Mouse (Mus musculus) intestine, embryonic 14.5 days (tissue): Measurements from ENCODE around the gene Map4k2. TPM values are rescaled to one million over a fixed set of nuclear protein-coding genes. Genes with fewer than 3 reads are reported as not detected.
"Not testable (repeated sequence)": the region's sequence is repeated elsewhere in the genome, so short reads cannot be mapped to it uniquely, and the experiment has no call there.

Experiments
- ATAC-seq: fragments of 200-750 bp; cut with Nextera tagmentation; replicated peaks from 2 replicates; pipeline ENCODE4 v1.8.0; 2017; ENCODE audit warnings: low read depth, moderate number of reproducible peaks, moderate TSS enrichment, moderate library complexity; ENCODE audit not compliant: low FRiP score, low TSS enrichment
- DNase-seq: peaks from one replicate; pipeline ENCODE4 v3.0.0-alpha.2; 2018; ENCODE audit warnings: low spot score
- H3K27ac ChIP-seq: fragments of 300-500 bp; sonication (generic); 2 replicates; pipeline ENCODE4 v1.5.1; 2014; ENCODE audit warnings: low read depth, mild to moderate bottlenecking, control low read depth
- H3K27me3 ChIP-seq: fragments of 300-500 bp; sonication (generic); replicated peaks from 2 replicates; pipeline ENCODE4 v1.6.1; 2014; ENCODE audit warnings: low read length, control low read depth; ENCODE audit not compliant: control insufficient read depth, insufficient read depth
- H3K36me3 ChIP-seq: fragments of 300-500 bp; sonication (generic); 2 replicates; pipeline ENCODE4 v1.6.1; 2014; ENCODE audit warnings: low read length, control low read depth; ENCODE audit not compliant: control insufficient read depth, insufficient read depth
- H3K4me1 ChIP-seq: fragments of 300-500 bp; sonication (generic); replicated peaks from 2 replicates; pipeline ENCODE4 v1.6.1; 2014; ENCODE audit warnings: low read length, control low read depth, mixed read lengths; ENCODE audit not compliant: control insufficient read depth, insufficient read depth
- H3K4me2 ChIP-seq: fragments of 300-500 bp; sonication (generic); 2 replicates; pipeline ENCODE4 v1.6.1; 2014; ENCODE audit warnings: low read length
- H3K4me3 ChIP-seq: fragments of 300-500 bp; sonication (generic); 2 replicates; pipeline ENCODE4 v1.5.1; 2014; ENCODE audit warnings: low read depth, low read length, control low read depth, mixed read lengths
- H3K9ac ChIP-seq: fragments of 300-500 bp; sonication (generic); 2 replicates; pipeline ENCODE4 v1.6.1; 2014; ENCODE audit warnings: mild to moderate bottlenecking, low read length
- H3K9me3 ChIP-seq: fragments of 300-500 bp; sonication (generic); 2 replicates; pipeline ENCODE4 v1.6.1; 2016; ENCODE audit warnings: low read length, control low read depth; ENCODE audit not compliant: control insufficient read depth
- WGBS: fragments of 180-500 bp; shearing (Covaris S2); extraction: QIAGEN DNeasy Blood & Tissue Kit; methylation state at CpG from one replicate; pipeline ENCODE4 v1.1.7; 2014; 5-methylcytosine and 5-hydroxymethylcytosine counted together
- polyA plus RNA-seq: library from polyadenylated mRNA; unstranded; fragments of >200 nt; fragmentation: Nextera tagmentation; extraction: Ambion mirVana; gene quantifications from 2 replicates; pipeline ENCODE4 v1.2.1, GENCODE M21; 2014

Map4k2 gene
- polyA plus RNA-seq, 1 experiment from 2014 or later: 7.6 TPM

- Histone ChIP-seq H3K27me3 (no peaks in the 10 kb centered on the region), H3K4me2 (no peak overlapping the region), H3K36me3 (peaks cover 42% of the 10 kb centered on the region), H3K4me1 (peaks cover 8% of the 10 kb centered on the region), H3K27ac (no peak overlapping the region), H3K9me3 (no peaks in the 10 kb centered on the region), H3K9ac (no peak overlapping the region), H3K4me3 (no peak overlapping the region)
- DNase-seq (no peak), ATAC-seq (no peak)
- 92% methylated on average over 5 of the region's 5 CpGs for WGBS
These were observed 30.8 kb upstream of the Map4k2 start for GRCm38 (mm10) chr19:6310181-6310580.

- not testable (repeated sequence) for ATAC-seq, H3K27ac ChIP-seq, H3K4me1 ChIP-seq, H3K9me3 ChIP-seq, H3K4me2 ChIP-seq, H3K4me3 ChIP-seq, DNase-seq, H3K27me3 ChIP-seq, H3K9ac ChIP-seq
- WGBS: 87% methylated on average over 3 of the region's 3 CpGs
- peaks cover 58% of the 10 kb centered on the region for H3K36me3 ChIP-seq
These were observed 29.2 kb upstream of the Map4k2 start for GRCm38 (mm10) chr19:6311783-6312182.

GRCm38 (mm10) chr19:6313796-6314195 lies 27.1 kb upstream of the Map4k2 start:
- 90% methylated on average over 8 of the region's 8 CpGs for WGBS
- DNase-seq (no peak), ATAC-seq (no peak)
- Histone ChIP-seq H3K27me3 (no peaks in the 10 kb centered on the region), H3K27ac (no peak overlapping the region), H3K36me3 (peaks cover 77% of the 10 kb centered on the region), H3K9ac (no peak overlapping the region), H3K4me1 (no peaks in the 10 kb centered on the region), H3K4me2 (no peak overlapping the region), H3K4me3 (no peak overlapping the region), H3K9me3 (no peaks in the 10 kb centered on the region)

GRCm38 (mm10) chr19:6314513-6314912 lies 26.4 kb upstream of the Map4k2 start:
- Histone ChIP-seq H3K27me3 (no peaks in the 10 kb centered on the region), H3K36me3 (peaks cover 81% of the 10 kb centered on the region), H3K9ac (no peak overlapping the region), H3K4me1 (no peaks in the 10 kb centered on the region), H3K27ac (no peak overlapping the region), H3K4me2 (no peak overlapping the region), H3K9me3 (no peaks in the 10 kb centered on the region), H3K4me3 (no peak overlapping the region)
- DNase-seq: no peak
- 82% methylated on average over 8 of the region's 8 CpGs for WGBS
- ATAC-seq: no peak

- DNase-seq: no peak
- Histone ChIP-seq H3K4me3 (no peak overlapping the region), H3K27ac (no peak overlapping the region), H3K9ac (no peak overlapping the region), H3K27me3 (no peaks in the 10 kb centered on the region), H3K36me3 (peaks cover 79% of the 10 kb centered on the region), H3K4me1 (no peaks in the 10 kb centered on the region), H3K4me2 (no peak overlapping the region), H3K9me3 (no peaks in the 10 kb centered on the region)
- no peak for ATAC-seq
- WGBS: 77% methylated on average over 14 of the region's 14 CpGs
These were observed 25.4 kb upstream of the Map4k2 start for GRCm38 (mm10) chr19:6315573-6315972.

GRCm38 (mm10) chr19:6318145-6318544 lies 22.8 kb upstream of the Map4k2 start:
- Histone ChIP-seq H3K4me2 (no peak overlapping the region), H3K36me3 (peaks cover 75% of the 10 kb centered on the region), H3K9me3 (no peaks in the 10 kb centered on the region), H3K9ac (no peak overlapping the region), H3K27me3 (no peaks in the 10 kb centered on the region), H3K4me3 (no peak overlapping the region), H3K4me1 (no peaks in the 10 kb centered on the region), H3K27ac (no peak overlapping the region)
- DNase-seq: no peak
- 94% methylated on average over 12 of the region's 12 CpGs for WGBS
- ATAC-seq: no peak

- ATAC-seq: no peak
- H3K4me1 ChIP-seq: no peaks in the 10 kb centered on the region
- H3K27ac ChIP-seq: no peak overlapping the region
- H3K4me3 ChIP-seq: no peak overlapping the region
- no peak for DNase-seq
- no peak overlapping the region for H3K9ac ChIP-seq
- H3K4me2 ChIP-seq: no peak overlapping the region
- H3K9me3 ChIP-seq: no peaks in the 10 kb centered on the region
- peaks cover 54% of the 10 kb centered on the region for H3K36me3 ChIP-seq
- no peaks in the 10 kb centered on the region for H3K27me3 ChIP-seq
- 69% methylated on average over 8 of the region's 8 CpGs for WGBS
These were observed 19.6 kb upstream of the Map4k2 start for GRCm38 (mm10) chr19:6321358-6321757.

- Histone ChIP-seq H3K4me1 (no peaks in the 10 kb centered on the region), H3K9ac (no peak overlapping the region), H3K36me3 (peaks cover 47% of the 10 kb centered on the region), H3K9me3 (no peaks in the 10 kb centered on the region), H3K4me3 (no peak overlapping the region), H3K27me3 (no peaks in the 10 kb centered on the region), H3K27ac (no peak overlapping the region), H3K4me2 (no peak overlapping the region)
- DNase-seq (no peak), ATAC-seq (peak; percentile 56)
- WGBS: 70% methylated on average over 33 of the region's 33 CpGs
These were observed 18.9 kb upstream of the Map4k2 start for GRCm38 (mm10) chr19:6321786-6322621.

- Histone ChIP-seq H3K4me3 (no peak overlapping the region), H3K9me3 (no peaks in the 10 kb centered on the region), H3K9ac (no peak overlapping the region), H3K4me2 (no peak overlapping the region), H3K36me3 (peaks cover 26% of the 10 kb centered on the region), H3K4me1 (no peaks in the 10 kb centered on the region), H3K27ac (no peak overlapping the region), H3K27me3 (no peaks in the 10 kb centered on the region)
- DNase-seq (no peak), ATAC-seq (no peak)
- 85% methylated on average over 9 of the region's 9 CpGs for WGBS
These were observed 16.2 kb upstream of the Map4k2 start for GRCm38 (mm10) chr19:6324751-6325150.
